Mouse (Mus musculus) kidney, adult 2 months (tissue): Measurements from ENCODE around the gene Il34.

Experiments
- CTCF ChIP-seq: fragments of 200-500 bp; conservative IDR thresholded peaks from 2 replicates; pipeline ENCODE4 v1.5.1; 2011; ENCODE audit warnings: low read depth, mild to moderate bottlenecking, control low read depth, low read length, moderate library complexity, mixed read lengths; ENCODE audit not compliant: insufficient read depth, insufficient read length
- POLR2A ChIP-seq: fragments of 200-500 bp; IDR thresholded peaks from one replicate; pipeline ENCODE4 v1.6.1; 2011; ENCODE audit warnings: low read depth, low read length, control low read depth

DNA sequence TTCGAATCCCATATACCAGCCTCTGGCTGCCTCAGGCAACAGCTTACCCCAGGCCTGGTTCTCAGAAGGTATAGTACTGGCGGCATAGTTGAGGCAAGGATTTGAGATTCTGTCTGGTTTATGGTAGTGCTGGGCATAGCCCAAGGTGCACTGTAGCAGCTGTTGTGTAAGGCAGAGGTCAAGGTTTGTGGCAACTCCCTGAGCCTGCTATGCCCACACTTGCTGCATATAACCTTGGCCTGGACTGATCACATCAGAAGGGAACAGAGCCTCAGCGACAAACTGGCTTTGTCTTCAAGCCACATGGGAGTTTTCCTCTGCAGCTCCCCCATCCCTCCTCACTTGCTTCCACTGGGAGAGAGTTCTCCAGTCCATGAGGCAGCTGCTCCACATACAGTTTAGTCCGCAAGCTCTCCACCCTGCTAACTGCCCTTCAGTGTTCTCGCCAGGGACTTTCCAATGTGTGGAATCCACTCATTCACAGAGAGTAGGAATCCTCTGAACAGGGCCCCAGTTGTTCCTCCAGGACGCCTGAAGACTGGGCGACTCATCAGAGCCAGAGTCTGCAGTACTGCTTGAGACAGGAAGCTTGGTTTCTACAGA, 11.3 kb downstream of the Il34 start:
- TF ChIP-seq CTCF (no peak), POLR2A (no peak)
